Mouse (Mus musculus): ENCODE data around the gene Gm38655. TPM values are rescaled to one million over a fixed set of nuclear protein-coding genes. Genes with fewer than 3 reads are reported as not detected.
"Not testable (repeated sequence)": the region's sequence is repeated elsewhere in the genome, so short reads cannot be mapped to it uniquely, and the experiment has no call there.

Gene Gm38655
- total RNA-seq, 2 experiments from 2014 or later = not detected

DNA sequence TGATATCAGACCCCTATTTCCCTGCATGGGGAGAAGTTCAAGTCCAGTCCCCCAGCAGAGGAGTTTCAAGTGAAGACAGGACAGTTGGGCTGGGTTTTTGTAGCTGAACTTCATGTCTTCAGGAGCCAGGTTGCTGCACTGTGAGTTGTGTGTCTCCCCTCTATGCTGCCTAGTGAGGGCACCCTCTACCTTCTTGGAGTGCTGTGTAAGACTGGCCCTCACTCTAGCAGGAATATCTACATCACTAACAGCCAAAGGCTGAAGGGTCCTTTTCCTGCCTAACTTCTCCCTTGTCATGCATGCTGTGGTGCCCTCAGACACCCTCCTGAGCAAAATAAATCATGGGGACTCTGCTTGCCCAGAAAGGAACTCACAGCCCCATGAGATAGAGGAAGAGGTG lies 8.0 kb upstream of the Gm38655 start:
- no peak for DNase-seq (ENCODE audit: extremely low spot score in 1 of 2, low spot score in 1 of 2)

DNA sequence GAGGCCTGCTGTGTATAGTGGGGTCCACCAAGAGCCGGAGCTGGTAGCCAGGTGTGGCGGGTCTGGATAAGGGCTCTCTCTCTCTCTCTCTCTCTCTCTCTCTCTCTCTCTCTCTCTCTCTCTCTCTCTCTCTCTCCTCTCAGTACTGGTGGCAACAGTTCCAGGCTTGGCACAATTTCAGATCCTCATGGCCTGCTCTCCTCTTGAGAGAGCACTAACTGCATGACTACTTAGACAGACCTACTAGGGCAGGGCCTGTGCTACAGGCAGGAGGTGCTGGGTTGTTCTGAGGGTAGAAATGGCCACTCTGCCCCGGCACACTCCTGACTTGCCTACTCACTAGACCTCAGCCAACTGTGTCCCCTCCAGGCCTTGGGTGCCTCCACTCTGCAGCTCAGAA lies 2.7 kb downstream of the Gm38655 start:
- DNase-seq (ENCODE audit: extremely low spot score in 1 of 2, low spot score in 1 of 2) = no peak

DNA sequence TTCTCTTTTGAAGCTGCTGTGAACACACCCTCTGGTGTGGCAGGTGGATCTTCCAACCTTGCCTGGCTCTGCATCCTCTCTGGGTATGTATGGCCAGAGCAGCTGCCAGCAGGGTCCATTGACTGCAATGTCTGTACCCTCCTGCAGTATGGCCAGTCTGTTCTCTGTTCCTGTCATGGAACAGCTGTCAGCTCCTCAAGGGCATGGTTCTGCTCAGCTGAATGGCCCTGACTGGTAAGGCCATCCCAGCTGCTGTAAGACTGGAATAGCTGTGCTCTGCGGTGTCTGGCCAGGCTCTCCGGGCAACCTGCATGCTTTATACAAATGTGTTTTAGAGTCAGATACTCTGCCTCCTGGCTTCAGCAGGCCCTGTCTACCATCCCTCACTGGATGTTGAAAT lies 5.6 kb downstream of the Gm38655 start:
- no peak for DNase-seq (ENCODE audit: extremely low spot score in 1 of 2, low spot score in 1 of 2)

DNA sequence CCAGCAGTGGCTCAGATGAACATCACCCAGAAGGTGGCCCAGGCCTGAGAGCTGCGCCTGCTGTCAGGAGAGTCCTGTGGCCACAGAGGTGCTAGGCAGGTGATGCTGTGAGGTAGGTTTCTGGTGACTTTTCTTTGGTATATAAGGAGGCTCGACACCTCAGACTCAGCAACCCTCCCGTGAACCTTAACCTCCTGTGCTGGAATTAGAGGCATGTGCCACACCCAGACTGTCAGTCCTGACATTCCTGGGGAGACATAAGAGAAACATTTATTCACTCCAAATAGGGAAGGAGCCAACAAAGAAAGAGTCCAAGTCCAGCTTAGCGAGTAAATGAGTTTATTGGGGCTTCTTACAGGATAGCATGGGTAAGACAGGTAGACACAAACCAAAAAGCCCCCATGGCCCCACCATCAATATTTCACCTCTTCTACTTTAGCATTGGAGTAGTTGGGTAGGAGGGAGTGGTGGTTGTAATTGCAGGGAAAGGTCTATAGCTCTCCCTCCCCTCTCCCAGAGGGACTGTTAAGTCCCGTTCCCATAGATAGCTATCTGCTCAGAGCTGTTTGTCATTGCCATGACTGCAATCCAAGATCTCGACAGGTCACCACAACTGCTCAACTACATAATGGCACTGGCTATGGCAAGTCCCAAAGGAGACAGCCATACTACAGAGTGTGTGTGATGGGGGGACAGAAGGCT lies 9.2 kb downstream of the Gm38655 start:
- DNase-seq (ENCODE audit: extremely low spot score in 1 of 2, low spot score in 1 of 2) = no peak

GRCm38 (mm10) chr17:25164770-25165169 lies 10.5 kb downstream of the Gm38655 start:
- DNase-seq (ENCODE audit: extremely low spot score in 1 of 2, low spot score in 1 of 2) = no peak

- no peak for DNase-seq (ENCODE audit: extremely low spot score in 1 of 2, low spot score in 1 of 2)
Observed at GRCm38 (mm10) chr17:25163387-25163786, 11.9 kb downstream of the Gm38655 start.

- DNase-seq (ENCODE audit: extremely low spot score in 1 of 2, low spot score in 1 of 2) = no peak
Observed at GRCm38 (mm10) chr17:25162161-25162560, 13.1 kb downstream of the Gm38655 start, which contains the start of gene Ccdc154. Gene Ccdc154 (plus strand): TSS chr17:25162461.

DNA sequence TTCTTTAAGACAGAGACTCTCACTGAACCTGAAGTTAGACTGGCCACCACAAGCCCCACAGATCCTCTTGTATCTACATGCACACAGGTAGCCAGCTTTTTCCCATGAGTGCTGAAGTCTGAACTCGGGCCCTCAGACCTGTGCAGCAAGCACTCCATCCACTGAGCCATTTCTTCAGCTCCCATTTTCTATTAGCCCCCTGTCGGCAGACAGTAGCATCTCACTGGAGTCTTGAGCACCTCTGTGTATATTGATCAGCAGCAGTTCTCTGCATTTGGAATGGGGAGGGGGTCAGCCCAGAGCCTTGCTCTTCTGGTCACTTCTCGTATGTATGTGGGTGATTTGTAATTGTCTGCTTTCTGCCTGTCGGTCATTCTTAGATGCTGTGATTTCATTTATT lies 35.3 kb downstream of the Gm38655 start:
- no peak for DNase-seq (ENCODE audit: extremely low spot score in 1 of 2, low spot score in 1 of 2)

- DNase-seq (ENCODE audit: extremely low spot score in 1 of 2, low spot score in 1 of 2) = no peak
Observed at GRCm38 (mm10) chr17:25138803-25139202, 36.5 kb downstream of the Gm38655 start.

DNA sequence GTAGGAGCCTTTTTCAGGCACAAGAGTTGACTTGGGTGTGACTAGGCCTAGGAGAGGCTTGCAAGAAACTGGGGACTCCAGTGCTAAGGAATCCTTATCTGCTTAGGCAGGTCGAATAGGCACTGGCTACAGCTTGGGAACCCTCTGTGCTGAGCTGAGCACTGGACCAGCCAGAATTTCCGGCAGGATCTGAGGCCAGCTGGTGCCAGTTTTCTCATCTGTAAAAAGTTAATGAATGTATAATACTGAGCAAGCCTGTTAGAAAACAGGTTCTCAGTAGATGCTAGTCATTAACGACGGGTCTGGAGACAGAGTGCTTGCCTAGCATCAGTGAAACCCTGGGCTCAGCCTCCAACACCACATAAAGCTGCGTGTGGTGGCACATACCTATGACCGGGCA lies 39.6 kb downstream of the Gm38655 start:
- DNase-seq (ENCODE audit: extremely low spot score in 1 of 2, low spot score in 1 of 2) = no peak

DNA sequence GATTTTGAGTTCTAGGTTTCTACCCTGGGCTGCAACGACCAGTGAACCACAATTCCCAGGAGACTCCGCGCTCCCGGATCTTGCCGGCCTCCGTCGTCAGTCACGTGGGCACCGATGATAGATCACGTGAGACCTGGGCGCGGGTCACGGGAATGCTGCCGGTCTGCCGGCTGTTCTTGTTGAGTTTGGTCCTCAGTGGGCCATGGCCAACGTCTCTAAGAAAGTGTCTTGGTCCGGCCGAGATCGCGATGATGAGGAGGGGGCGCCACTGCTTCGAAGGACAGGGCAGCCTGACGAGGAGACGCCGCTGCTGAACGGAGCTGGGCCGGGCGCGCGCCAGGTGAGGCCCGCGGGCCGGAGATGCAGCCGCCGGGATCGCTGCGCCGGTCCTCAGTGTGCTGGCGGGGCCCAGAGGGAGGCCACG lies 42.0 kb downstream of the Gm38655 start, which contains the start of gene Clcn7:
TSS of gene Clcn7 (plus strand) at position 117 of the 424 bp plus-strand sequence.
- DNase-seq (ENCODE audit: extremely low spot score in 1 of 2, low spot score in 1 of 2) = peak; percentile 87 to 91

DNA sequence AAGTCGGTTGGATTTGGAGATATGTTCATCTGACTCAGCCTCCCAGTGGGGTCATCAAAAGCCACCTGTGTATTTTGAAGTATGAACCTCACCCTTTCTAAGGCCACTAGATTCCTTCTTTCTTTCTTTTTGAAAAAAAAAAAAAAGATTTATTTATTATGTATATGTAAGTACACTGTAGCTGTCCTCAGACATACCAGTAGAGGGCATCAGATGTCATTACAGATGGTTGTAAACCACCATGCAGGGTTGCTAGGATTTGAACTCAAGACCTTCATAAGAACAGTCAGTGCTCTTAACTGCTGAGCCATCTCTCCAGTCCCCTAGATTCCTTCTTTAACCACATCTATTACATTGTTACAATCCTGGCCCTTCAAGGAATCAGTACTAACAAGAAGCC lies 45.2 kb downstream of the Gm38655 start:
- DNase-seq (ENCODE audit: extremely low spot score in 1 of 2, low spot score in 1 of 2) = no peak

DNA sequence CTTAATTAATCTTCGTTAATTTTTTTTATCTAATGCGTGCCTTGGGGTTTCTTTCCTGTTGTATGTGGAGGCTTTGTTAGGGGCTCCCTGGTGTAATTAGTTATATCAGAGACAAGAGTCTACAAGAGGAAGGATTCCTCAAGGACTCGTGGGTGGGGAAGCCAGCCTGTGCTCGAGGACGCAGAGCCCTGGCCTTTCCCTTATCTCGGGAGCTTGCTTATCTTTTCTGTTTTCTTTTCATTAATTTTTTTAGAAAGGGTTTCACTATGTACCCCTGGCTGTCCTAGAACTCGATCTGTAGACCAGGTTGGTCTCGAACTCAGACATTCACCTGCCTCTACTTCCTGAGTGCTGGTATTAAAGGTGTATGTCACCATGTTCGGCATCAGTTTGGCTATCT lies 47.6 kb downstream of the Gm38655 start:
- no peak for DNase-seq (ENCODE audit: extremely low spot score in 1 of 2, low spot score in 1 of 2)

- DNase-seq (ENCODE audit: extremely low spot score in 1 of 2, low spot score in 1 of 2) = no peak
Observed at GRCm38 (mm10) chr17:25127079-25127478, 48.2 kb downstream of the Gm38655 start.

- DNase-seq (ENCODE audit: extremely low spot score in 1 of 2, low spot score in 1 of 2) = not testable (repeated sequence)
Observed at GRCm38 (mm10) chr17:25125442-25126060, 49.7 kb downstream of the Gm38655 start.

DNA sequence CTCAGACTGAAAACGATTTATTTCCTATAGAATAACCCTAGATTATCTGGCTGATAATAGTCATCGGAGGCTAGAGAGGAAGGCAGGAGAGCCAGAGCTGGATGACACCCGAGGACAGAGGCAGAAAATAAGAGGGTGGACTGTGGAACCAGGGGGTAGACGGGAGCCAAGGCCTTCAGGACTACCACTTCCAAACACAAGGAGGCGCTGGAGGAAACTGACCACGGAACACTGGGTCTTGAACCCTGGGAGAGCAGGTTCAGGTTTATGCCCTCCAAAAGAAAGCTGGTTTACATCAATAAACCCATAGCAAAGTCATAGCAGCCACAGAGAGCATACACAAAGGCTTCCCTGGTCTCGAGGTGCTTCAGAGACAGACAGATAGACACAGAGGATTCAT lies 51.3 kb downstream of the Gm38655 start:
- DNase-seq (ENCODE audit: extremely low spot score in 1 of 2, low spot score in 1 of 2) = no peak

Other genes starting within 250 kb of the Gm38655 start
- 100 to 1,000 TPM; 367 to 401 TPM for gene Mapk8ip3, start 238.5 kb downstream of the Gm38655 start, total RNA-seq (2021)
- gene Jpt2, start 214.8 kb downstream of the Gm38655 start, total RNA-seq (2021) = 1 to 10 TPM; 5.5 to 5.6 TPM
- gene Cramp1l, start 159.7 kb downstream of the Gm38655 start, total RNA-seq (2021) = 10 to 100 TPM; 23.6 to 27.5 TPM
- 10 to 100 TPM; 20.8 to 24.1 TPM for gene Ift140, start 159.4 kb downstream of the Gm38655 start, total RNA-seq (2021)
- gene Tmem204, start 91.9 kb downstream of the Gm38655 start, total RNA-seq (2021) = 1 to 10 TPM; 8.0 to 8.4 TPM
- 10 to 100 TPM; 29.3 to 43.2 TPM for gene Telo2, start 59.5 kb downstream of the Gm38655 start, total RNA-seq (2021)
- 1 to 10 TPM; 2.5 to 2.9 TPM for gene Ptx4, start 54.7 kb downstream of the Gm38655 start, total RNA-seq (2021)
- 10 to 100 TPM; 49.6 to 54.2 TPM for gene Clcn7, start 42.1 kb downstream of the Gm38655 start, total RNA-seq (2021)
- not detected for gene Ccdc154, start 13.0 kb downstream of the Gm38655 start, total RNA-seq (2021)
- gene BC003965, start 9.1 kb upstream of the Gm38655 start, total RNA-seq (2021) = 10 to 100 TPM; 20.7 to 21.5 TPM
- 10 to 100 TPM; 32.5 to 34.4 TPM for gene Unkl, start 12.9 kb upstream of the Gm38655 start, total RNA-seq (2021)
- 10 to 100 TPM; 74.3 to 74.9 TPM for gene Gnptg, start 64.7 kb upstream of the Gm38655 start, total RNA-seq (2021)
- 10 to 100 TPM; 25.1 to 28.5 TPM for gene Tsr3, start 64.7 kb upstream of the Gm38655 start, total RNA-seq (2021)
- gene Baiap3, start 80.9 kb upstream of the Gm38655 start, total RNA-seq (2021) = 1 to 10 TPM; 6.6 to 8.9 TPM
- 100 to 1,000 TPM; 229 to 234 TPM for gene Ube2i, start 99.2 kb upstream of the Gm38655 start, total RNA-seq (2021)
- gene Prss34, start 122.9 kb upstream of the Gm38655 start, total RNA-seq (2021) = not detected
- not detected for gene Prss28, start 133.2 kb upstream of the Gm38655 start, total RNA-seq (2021)
- not detected for gene Prss29, start 143.2 kb upstream of the Gm38655 start, total RNA-seq (2021)
- under 1 TPM in 1 of 2 experiments, not detected in 1; 0.42 TPM for gene Tpsab1, start 170.1 kb upstream of the Gm38655 start, total RNA-seq (2021)
- gene Tpsb2, start 190.8 kb upstream of the Gm38655 start, total RNA-seq (2021) = 1 to 10 TPM in 1 of 2 experiments, under 1 TPM in 1; 0.35 to 1.2 TPM
- gene Tpsg1, start 193.8 kb upstream of the Gm38655 start, total RNA-seq (2021) = not detected

All from layer of hippocampus, postnatal 25 days (tissue).